Mouse (Mus musculus) stomach, postnatal 0 days (tissue): ENCODE measurements around the gene Cdan1.

Experiments
- CTCF ChIP-seq: IDR thresholded peaks from 2 replicates; pipeline ENCODE4 v1.5.1; 2016; ENCODE audit warnings: antibody characterized with exemption, low read depth, mild to moderate bottlenecking, moderate library complexity
- EP300 ChIP-seq: optimal IDR thresholded peaks from 2 replicates; pipeline ENCODE3; 2016; ENCODE audit warnings: antibody characterized with exemption

- TF ChIP-seq CTCF (peak; percentile 77), EP300 (no peak)
Observed at GRCm38 (mm10) chr2:120866561-120866960, 16.6 kb upstream of the Cdan1 start.
